Mouse (Mus musculus): ENCODE results near the gene Lrp3. TPM values are rescaled to one million over a fixed set of nuclear protein-coding genes. Genes with fewer than 3 reads are reported as not detected.

Gene Lrp3
- polyA plus RNA-seq, 1 experiment from 2014 or later, result 19.1 TPM

- no peaks in the 10 kb centered on the region; the same call in 1 of the 2 replicates for H3K27me3 ChIP-seq (ENCODE audit: control insufficient read depth, insufficient read depth, low read length)
- DNase-seq (ENCODE audit: low spot score) (peak; percentile 67), ATAC-seq (replicated peaks; ENCODE audit: low FRiP score) (no peak)
- no peak overlapping the region for H3K4me3 ChIP-seq (ENCODE audit: low read depth, low read length)
- 0 out of 2 replicates have a peak, but pooled peaks cover 5% of the 10 kb centered on the region for H3K4me1 ChIP-seq (replicated peaks; ENCODE audit: control insufficient read depth, insufficient read depth, low read length)
- no peaks in the 10 kb centered on the region for H3K9me3 ChIP-seq (ENCODE audit: control insufficient read depth, low read length)
- H3K36me3 ChIP-seq (ENCODE audit: control insufficient read depth, insufficient read depth, low read length), result no peaks in the 10 kb centered on the region
- WGBS, result 51% methylated on average over 18 of the region's 18 CpGs
- no peak overlapping the region for H3K27ac ChIP-seq (ENCODE audit: low read depth, low read length)
- no peak overlapping the region for H3K4me2 ChIP-seq (ENCODE audit: low read depth, low read length, severe bottlenecking)
- H3K9ac ChIP-seq (ENCODE audit: low read length), result no peak overlapping the region
These were observed 38.6 kb downstream of the Lrp3 start for GRCm38 (mm10) chr7:35176412-35177381.

- WGBS, result 80% methylated on average over 4 of the region's 4 CpGs
- 0 out of 2 replicates have a peak, but pooled peaks cover 5% of the 10 kb centered on the region for H3K4me1 ChIP-seq (replicated peaks; ENCODE audit: control insufficient read depth, insufficient read depth, low read length)
- ATAC-seq (replicated peaks; ENCODE audit: low FRiP score) (no peak), DNase-seq (ENCODE audit: low spot score) (no peak)
- no peak overlapping the region for H3K27ac ChIP-seq (ENCODE audit: low read depth, low read length)
- no peak overlapping the region for H3K9ac ChIP-seq (ENCODE audit: low read length)
- H3K36me3 ChIP-seq (ENCODE audit: control insufficient read depth, insufficient read depth, low read length), result no peaks in the 10 kb centered on the region
- no peaks in the 10 kb centered on the region for H3K9me3 ChIP-seq (ENCODE audit: control insufficient read depth, low read length)
- no peaks in the 10 kb centered on the region; the same call in 1 of the 2 replicates for H3K27me3 ChIP-seq (ENCODE audit: control insufficient read depth, insufficient read depth, low read length)
- H3K4me3 ChIP-seq (ENCODE audit: low read depth, low read length), result no peak overlapping the region
- H3K4me2 ChIP-seq (ENCODE audit: low read depth, low read length, severe bottlenecking), result no peak overlapping the region
These were observed 39.8 kb downstream of the Lrp3 start for GRCm38 (mm10) chr7:35175533-35175932.

- DNase-seq (ENCODE audit: low spot score) (no peak), ATAC-seq (replicated peaks; ENCODE audit: low FRiP score) (no peak)
- 0 out of 2 replicates have a peak, but pooled peaks cover 5% of the 10 kb centered on the region for H3K4me1 ChIP-seq (replicated peaks; ENCODE audit: control insufficient read depth, insufficient read depth, low read length)
- no peak overlapping the region for H3K4me3 ChIP-seq (ENCODE audit: low read depth, low read length)
- H3K9ac ChIP-seq (ENCODE audit: low read length), result no peak overlapping the region; the same call in 1 of the 2 replicates
- WGBS, result 78% methylated on average over 4 of the region's 4 CpGs
- H3K9me3 ChIP-seq (ENCODE audit: control insufficient read depth, low read length), result no peaks in the 10 kb centered on the region
- no peak overlapping the region for H3K27ac ChIP-seq (ENCODE audit: low read depth, low read length)
- H3K27me3 ChIP-seq (ENCODE audit: control insufficient read depth, insufficient read depth, low read length), result no peaks in the 10 kb centered on the region; the same call in 1 of the 2 replicates
- no peak overlapping the region; the same call in 1 of the 2 replicates for H3K4me2 ChIP-seq (ENCODE audit: low read depth, low read length, severe bottlenecking)
- H3K36me3 ChIP-seq (ENCODE audit: control insufficient read depth, insufficient read depth, low read length), result no peaks in the 10 kb centered on the region
These were observed 42.8 kb downstream of the Lrp3 start for GRCm38 (mm10) chr7:35172519-35172918.

- 2% methylated on average over 15 of the region's 16 CpGs for WGBS
- Histone ChIP-seq H3K4me1 (replicated peaks; ENCODE audit: control insufficient read depth, insufficient read depth, low read length) (0 out of 2 replicates have a peak, but pooled peaks cover 5% of the 10 kb centered on the region), H3K36me3 (ENCODE audit: control insufficient read depth, insufficient read depth, low read length) (no peaks in the 10 kb centered on the region), H3K27ac (ENCODE audit: low read depth, low read length) (no peak overlapping the region), H3K9ac (ENCODE audit: low read length) (no peak overlapping the region), H3K4me3 (ENCODE audit: low read depth, low read length) (no peak overlapping the region), H3K4me2 (ENCODE audit: low read depth, low read length, severe bottlenecking) (peak overlapping the region; percentile 32; the same call in 1 of the 2 replicates), H3K27me3 (ENCODE audit: control insufficient read depth, insufficient read depth, low read length) (no peaks in the 10 kb centered on the region; the same call in 1 of the 2 replicates), H3K9me3 (ENCODE audit: control insufficient read depth, low read length) (no peaks in the 10 kb centered on the region)
- DNase-seq (ENCODE audit: low spot score), result peak; percentile 89
- peak; percentile 71 for ATAC-seq (replicated peaks; ENCODE audit: low FRiP score)
These were observed 43.4 kb downstream of the Lrp3 start for GRCm38 (mm10) chr7:35171867-35172382.

- H3K4me2 ChIP-seq (ENCODE audit: low read depth, low read length, severe bottlenecking), result no peak overlapping the region
- 0 out of 2 replicates have a peak, but pooled peaks cover 5% of the 10 kb centered on the region for H3K4me1 ChIP-seq (replicated peaks; ENCODE audit: control insufficient read depth, insufficient read depth, low read length)
- H3K27me3 ChIP-seq (ENCODE audit: control insufficient read depth, insufficient read depth, low read length), result no peaks in the 10 kb centered on the region; the same call in 1 of the 2 replicates
- no peaks in the 10 kb centered on the region for H3K36me3 ChIP-seq (ENCODE audit: control insufficient read depth, insufficient read depth, low read length)
- H3K27ac ChIP-seq (ENCODE audit: low read depth, low read length), result no peak overlapping the region
- ATAC-seq (replicated peaks; ENCODE audit: low FRiP score) (peak; percentile 34; the same call in 1 of the 2 replicates), DNase-seq (ENCODE audit: low spot score) (peak; percentile 89)
- no peak overlapping the region for H3K4me3 ChIP-seq (ENCODE audit: low read depth, low read length)
- no peak overlapping the region for H3K9ac ChIP-seq (ENCODE audit: low read length)
- 15% methylated on average over 6 of the region's 6 CpGs for WGBS
- H3K9me3 ChIP-seq (ENCODE audit: control insufficient read depth, low read length), result no peaks in the 10 kb centered on the region
These were observed 46.0 kb downstream of the Lrp3 start for GRCm38 (mm10) chr7:35169341-35169740.

GRCm38 (mm10) chr7:35167925-35168324 lies 47.4 kb downstream of the Lrp3 start:
- DNase-seq (ENCODE audit: low spot score), result no peak
- Histone ChIP-seq H3K9me3 (ENCODE audit: control insufficient read depth, low read length) (no peaks in the 10 kb centered on the region), H3K9ac (ENCODE audit: low read length) (no peak overlapping the region), H3K4me1 (replicated peaks; ENCODE audit: control insufficient read depth, insufficient read depth, low read length) (0 out of 2 replicates have a peak, but pooled peaks cover 2% of the 10 kb centered on the region), H3K4me3 (ENCODE audit: low read depth, low read length) (no peak overlapping the region), H3K27me3 (ENCODE audit: control insufficient read depth, insufficient read depth, low read length) (no peaks in the 10 kb centered on the region; the same call in 1 of the 2 replicates), H3K4me2 (ENCODE audit: low read depth, low read length, severe bottlenecking) (no peak overlapping the region), H3K36me3 (ENCODE audit: control insufficient read depth, insufficient read depth, low read length) (no peaks in the 10 kb centered on the region), H3K27ac (ENCODE audit: low read depth, low read length) (no peak overlapping the region)
- WGBS, result 73% methylated on average over 2 of the region's 2 CpGs
- no peak for ATAC-seq (replicated peaks; ENCODE audit: low FRiP score)

GRCm38 (mm10) chr7:35166988-35167387 lies 48.3 kb downstream of the Lrp3 start:
- Histone ChIP-seq H3K27me3 (ENCODE audit: control insufficient read depth, insufficient read depth, low read length) (no peaks in the 10 kb centered on the region), H3K27ac (ENCODE audit: low read depth, low read length) (no peak overlapping the region), H3K9me3 (ENCODE audit: control insufficient read depth, low read length) (no peaks in the 10 kb centered on the region), H3K36me3 (ENCODE audit: control insufficient read depth, insufficient read depth, low read length) (no peaks in the 10 kb centered on the region), H3K4me2 (ENCODE audit: low read depth, low read length, severe bottlenecking) (no peak overlapping the region), H3K4me1 (replicated peaks; ENCODE audit: control insufficient read depth, insufficient read depth, low read length) (no peaks in the 10 kb centered on the region), H3K9ac (ENCODE audit: low read length) (no peak overlapping the region), H3K4me3 (ENCODE audit: low read depth, low read length) (no peak overlapping the region)
- ATAC-seq (replicated peaks; ENCODE audit: low FRiP score) (no peak), DNase-seq (ENCODE audit: low spot score) (no peak)
- 84% methylated on average over 5 of the region's 5 CpGs for WGBS

- WGBS, result 73% methylated on average over 6 of the region's 6 CpGs
- H3K9me3 ChIP-seq (ENCODE audit: control insufficient read depth, low read length), result no peaks in the 10 kb centered on the region
- no peak for DNase-seq (ENCODE audit: low spot score)
- no peak overlapping the region for H3K4me3 ChIP-seq (ENCODE audit: low read depth, low read length)
- no peak overlapping the region for H3K4me2 ChIP-seq (ENCODE audit: low read depth, low read length, severe bottlenecking)
- no peak for ATAC-seq (replicated peaks; ENCODE audit: low FRiP score)
- no peaks in the 10 kb centered on the region for H3K27me3 ChIP-seq (ENCODE audit: control insufficient read depth, insufficient read depth, low read length)
- H3K9ac ChIP-seq (ENCODE audit: low read length), result no peak overlapping the region
- no peaks in the 10 kb centered on the region for H3K4me1 ChIP-seq (replicated peaks; ENCODE audit: control insufficient read depth, insufficient read depth, low read length)
- no peaks in the 10 kb centered on the region for H3K36me3 ChIP-seq (ENCODE audit: control insufficient read depth, insufficient read depth, low read length)
- no peak overlapping the region for H3K27ac ChIP-seq (ENCODE audit: low read depth, low read length)
These were observed 51.2 kb downstream of the Lrp3 start for GRCm38 (mm10) chr7:35164131-35164530.
